Mouse (Mus musculus): ENCODE data around the gene Gm47429. TPM values are rescaled to one million over a fixed set of nuclear protein-coding genes. Genes with fewer than 3 reads are reported as not detected.
"Not testable (repeated sequence)": the region's sequence is repeated elsewhere in the genome, so short reads cannot be mapped to it uniquely, and the experiment has no call there.

Gm47429 gene
- polyA plus RNA-seq (2015; fragmentation: Nextera tagmentation; extraction: Ambion mirVana), result not detected in 2 replicates

GRCm38 (mm10) chr13:50443812-50444211 is at the start of gene Gm47429:
TSS of gene Gm47429 (minus strand) at chr13:50443912.
- 84% methylated on average over 2 of the region's 2 CpGs for WGBS
- H3K27ac ChIP-seq, result no peak within 1 kb of the TSS
- no peak within 1 kb of the TSS for H3K4me2 ChIP-seq
- no peaks in the 10 kb centered on the region for H3K9me3 ChIP-seq
- no peaks in the 10 kb centered on the region for H3K36me3 ChIP-seq
- H3K9ac ChIP-seq, result no peak within 1 kb of the TSS
- no peak within 1 kb of the TSS for H3K4me3 ChIP-seq
- no peaks in the 10 kb centered on the region for H3K27me3 ChIP-seq
- ATAC-seq (ENCODE audit: low FRiP score), result no peak
- H3K4me1 ChIP-seq (replicated peaks), result no peaks in the 10 kb centered on the region

DNA sequence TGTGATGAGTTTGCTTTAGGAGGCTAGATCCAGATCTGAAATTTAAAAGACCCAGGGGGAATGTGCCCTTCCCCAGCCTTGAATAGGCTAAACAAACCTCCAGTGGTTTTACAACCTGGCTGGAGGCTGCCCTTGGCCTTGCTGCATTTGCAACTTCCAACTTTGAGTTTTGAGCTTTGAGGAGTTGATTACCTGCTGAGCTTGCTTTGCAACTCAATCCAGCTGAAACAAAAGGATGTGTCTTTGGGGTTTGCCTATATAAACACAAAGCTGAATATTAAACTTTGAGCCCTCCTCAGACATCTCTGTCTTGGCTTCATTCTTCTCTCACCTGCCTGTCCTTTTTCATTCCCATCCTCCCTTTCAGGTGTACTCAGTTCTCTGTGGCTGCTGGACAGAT is 44.8 kb upstream of the Gm47429 start:
- H3K9ac ChIP-seq; H3K27ac ChIP-seq; H3K4me1 ChIP-seq (replicated peaks); H3K36me3 ChIP-seq; H3K9me3 ChIP-seq; H3K4me3 ChIP-seq; H3K27me3 ChIP-seq; H3K4me2 ChIP-seq; ATAC-seq (ENCODE audit: low FRiP score): not testable (repeated sequence)

DNA sequence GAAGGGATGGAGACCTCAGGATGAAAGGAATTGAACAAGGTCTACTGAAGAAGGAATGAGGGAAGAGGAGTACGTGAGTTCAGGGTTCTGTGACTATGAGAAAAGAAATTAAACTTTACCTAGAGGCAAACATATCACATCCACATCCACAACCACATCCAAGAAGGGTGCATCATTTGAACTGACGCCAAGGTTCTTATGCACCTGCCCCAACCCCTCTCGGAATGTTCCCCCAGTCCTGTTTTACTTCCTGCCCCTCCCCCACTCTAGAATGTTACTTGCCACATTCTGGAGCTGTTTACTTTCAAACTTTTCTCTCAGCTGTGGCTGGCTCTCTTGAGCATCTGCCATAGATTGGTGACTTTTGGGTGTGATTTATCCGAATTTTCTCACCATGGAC is 23.3 kb upstream of the Gm47429 start, which contains the start of gene Nutm2:
TSS of gene Nutm2 (plus strand) at position 301 of the 400 bp plus-strand sequence.
- WGBS, result 88% methylated on average over 4 of the region's 4 CpGs
- no peaks in the 10 kb centered on the region for H3K9me3 ChIP-seq
- no peak within 1 kb of the TSS for H3K9ac ChIP-seq
- no peaks in the 10 kb centered on the region for H3K4me1 ChIP-seq (replicated peaks)
- no peak within 1 kb of the TSS for H3K27ac ChIP-seq
- no peak for ATAC-seq (ENCODE audit: low FRiP score)
- no peaks in the 10 kb centered on the region for H3K36me3 ChIP-seq
- no peak within 1 kb of the TSS for H3K4me2 ChIP-seq
- no peak within 1 kb of the TSS for H3K4me3 ChIP-seq
- no peaks in the 10 kb centered on the region for H3K27me3 ChIP-seq

GRCm38 (mm10) chr13:50464621-50465562 is 21.2 kb upstream of the Gm47429 start:
- 54% methylated on average over 27 of the region's 27 CpGs for WGBS
- ATAC-seq (ENCODE audit: low FRiP score), result no peak
- H3K9ac ChIP-seq, result peak overlapping the region; percentile 19; the same call in 1 of the 2 replicates

DNA sequence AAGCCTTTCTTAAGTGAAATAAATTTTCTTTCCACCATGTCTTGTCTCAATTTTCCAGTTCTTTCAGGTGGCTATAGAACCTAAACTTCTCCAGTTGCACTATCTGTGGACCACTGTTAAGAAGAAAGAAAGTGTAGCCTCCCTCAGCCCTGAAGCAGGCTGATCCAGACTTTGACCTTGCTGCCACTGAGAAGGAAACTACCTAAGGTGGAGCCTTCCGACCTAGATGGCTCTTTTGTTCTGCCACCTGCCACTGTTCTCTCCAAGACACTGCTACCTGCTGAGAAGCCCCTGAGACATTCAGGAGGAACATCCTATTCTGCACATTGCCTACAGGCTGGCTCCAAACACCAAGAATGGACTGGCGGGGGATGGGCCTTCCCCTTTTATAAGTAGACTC is 16.7 kb upstream of the Gm47429 start:
- not testable (repeated sequence) for H3K4me1 ChIP-seq (replicated peaks); H3K4me2 ChIP-seq; H3K36me3 ChIP-seq; H3K9me3 ChIP-seq; H3K27me3 ChIP-seq; H3K27ac ChIP-seq; ATAC-seq (ENCODE audit: low FRiP score); H3K4me3 ChIP-seq; H3K9ac ChIP-seq
- WGBS, result 58% methylated on average over 2 of the region's 2 CpGs

More at GRCm38 (mm10) chr13:50464621-50465562, 21.2 kb upstream of the Gm47429 start:
- Histone ChIP-seq H3K4me1 (replicated peaks) (no peaks in the 10 kb centered on the region), H3K27me3 (no peaks in the 10 kb centered on the region), H3K4me3 (peak overlapping the region; percentile 22), H3K4me2 (peak overlapping the region; percentile 45), H3K36me3 (no peaks in the 10 kb centered on the region), H3K9me3 (no peaks in the 10 kb centered on the region), H3K27ac (no peak overlapping the region)

DNA sequence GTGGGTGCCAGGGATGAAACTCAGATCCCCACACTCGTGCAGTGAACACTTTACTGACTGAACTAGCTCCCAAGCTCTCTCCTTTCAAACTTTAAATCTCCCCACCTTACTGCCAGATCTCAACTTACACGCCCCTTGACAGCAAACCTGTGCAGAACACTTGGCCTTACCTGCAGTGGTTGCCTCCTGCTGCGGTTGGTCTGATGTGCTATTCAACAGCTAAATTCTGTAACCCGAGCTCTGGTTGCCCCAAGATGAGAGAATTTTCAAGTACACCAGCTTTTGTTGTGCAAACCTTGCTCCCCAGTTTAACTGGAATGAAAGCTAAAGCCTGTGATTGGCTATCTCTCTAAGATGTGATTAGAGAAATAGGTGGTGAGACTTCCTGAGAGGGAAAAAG is 9.7 kb upstream of the Gm47429 start:
- Histone ChIP-seq H3K4me1 (replicated peaks) (no peaks in the 10 kb centered on the region), H3K27me3 (no peaks in the 10 kb centered on the region), H3K9me3 (no peaks in the 10 kb centered on the region), H3K9ac (no peak overlapping the region), H3K36me3 (no peaks in the 10 kb centered on the region), H3K4me3 (no peak overlapping the region), H3K27ac (no peak overlapping the region), H3K4me2 (no peak overlapping the region)
- WGBS, result 37% methylated on average over 4 of the region's 4 CpGs
- ATAC-seq (ENCODE audit: low FRiP score), result no peak

DNA sequence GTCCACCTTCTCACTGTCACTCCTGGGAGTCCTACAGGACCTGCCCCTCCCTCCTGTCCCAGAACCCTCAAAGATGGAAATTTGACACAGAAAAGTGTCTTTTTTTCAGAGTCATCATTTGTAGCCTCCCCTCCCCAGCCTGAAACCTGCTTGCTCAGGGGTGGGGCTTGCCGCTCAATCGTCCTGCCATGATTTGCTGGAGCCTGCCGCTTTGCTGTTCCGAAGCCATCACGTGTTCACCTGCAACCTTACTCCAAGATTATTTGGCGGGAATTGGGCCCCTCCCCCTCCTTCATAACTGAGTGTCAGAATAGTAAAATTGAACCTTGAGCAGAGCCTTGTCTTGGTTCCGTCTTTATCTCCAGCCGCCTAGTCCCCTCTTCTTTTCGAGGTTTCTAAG is 8.6 kb upstream of the Gm47429 start:
- H3K4me3 ChIP-seq; ATAC-seq (ENCODE audit: low FRiP score): not testable (repeated sequence)

DNA sequence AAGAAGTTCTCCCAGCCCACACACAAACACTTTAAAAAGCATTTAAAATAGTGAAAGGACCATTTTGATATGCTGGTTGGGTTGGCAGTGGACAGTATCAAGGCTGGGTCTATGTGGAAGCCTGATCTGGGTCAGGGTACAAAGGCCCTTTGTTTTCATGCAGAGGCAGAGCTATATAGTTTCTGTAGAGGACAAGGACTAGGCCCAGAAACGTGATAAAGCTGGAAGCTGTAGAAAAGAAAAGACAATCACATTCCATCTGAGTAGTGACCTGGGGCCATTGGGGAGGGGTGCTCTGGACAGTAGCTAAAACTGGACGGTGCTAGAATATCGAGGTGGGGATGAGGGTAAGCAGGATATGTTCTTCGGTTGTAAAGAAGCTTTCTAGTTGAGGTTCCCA is 1.5 kb upstream of the Gm47429 start:
- Histone ChIP-seq H3K4me2 (no peak overlapping the region), H3K9me3 (no peaks in the 10 kb centered on the region), H3K36me3 (no peaks in the 10 kb centered on the region), H3K27ac (no peak overlapping the region), H3K4me1 (replicated peaks) (no peaks in the 10 kb centered on the region), H3K9ac (no peak overlapping the region), H3K4me3 (no peak overlapping the region), H3K27me3 (no peaks in the 10 kb centered on the region)
- 70% methylated on average over 4 of the region's 4 CpGs for WGBS
- ATAC-seq (ENCODE audit: low FRiP score), result no peak

More for the DNA sequence above, 8.6 kb upstream of the Gm47429 start:
- not testable (repeated sequence) for H3K36me3 ChIP-seq; H3K4me1 ChIP-seq (replicated peaks); H3K27ac ChIP-seq; H3K4me2 ChIP-seq; H3K9me3 ChIP-seq; H3K27me3 ChIP-seq; H3K9ac ChIP-seq
- WGBS, result 78% methylated on average over 9 of the region's 9 CpGs

- Histone ChIP-seq H3K4me1 (replicated peaks) (no peaks in the 10 kb centered on the region), H3K9me3 (no peaks in the 10 kb centered on the region), H3K4me2 (no peak overlapping the region), H3K27ac (no peak overlapping the region), H3K9ac (no peak overlapping the region), H3K4me3 (no peak overlapping the region), H3K27me3 (no peaks in the 10 kb centered on the region), H3K36me3 (peaks cover 96% of the 10 kb centered on the region)
- no peak for ATAC-seq (ENCODE audit: low FRiP score)
- 97% methylated on average over 4 of the region's 4 CpGs for WGBS
Measured at GRCm38 (mm10) chr13:50426686-50427085, 17.0 kb downstream of the Gm47429 start.

GRCm38 (mm10) chr13:50424517-50424916 is 19.2 kb downstream of the Gm47429 start:
- Histone ChIP-seq H3K27me3 (no peaks in the 10 kb centered on the region), H3K4me2 (no peak overlapping the region), H3K36me3 (peaks cover 93% of the 10 kb centered on the region), H3K9ac (no peak overlapping the region), H3K9me3 (no peaks in the 10 kb centered on the region), H3K27ac (no peak overlapping the region), H3K4me1 (replicated peaks) (no peaks in the 10 kb centered on the region), H3K4me3 (no peak overlapping the region)
- WGBS, result 94% methylated on average over 2 of the region's 2 CpGs
- no peak for ATAC-seq (ENCODE audit: low FRiP score)

DNA sequence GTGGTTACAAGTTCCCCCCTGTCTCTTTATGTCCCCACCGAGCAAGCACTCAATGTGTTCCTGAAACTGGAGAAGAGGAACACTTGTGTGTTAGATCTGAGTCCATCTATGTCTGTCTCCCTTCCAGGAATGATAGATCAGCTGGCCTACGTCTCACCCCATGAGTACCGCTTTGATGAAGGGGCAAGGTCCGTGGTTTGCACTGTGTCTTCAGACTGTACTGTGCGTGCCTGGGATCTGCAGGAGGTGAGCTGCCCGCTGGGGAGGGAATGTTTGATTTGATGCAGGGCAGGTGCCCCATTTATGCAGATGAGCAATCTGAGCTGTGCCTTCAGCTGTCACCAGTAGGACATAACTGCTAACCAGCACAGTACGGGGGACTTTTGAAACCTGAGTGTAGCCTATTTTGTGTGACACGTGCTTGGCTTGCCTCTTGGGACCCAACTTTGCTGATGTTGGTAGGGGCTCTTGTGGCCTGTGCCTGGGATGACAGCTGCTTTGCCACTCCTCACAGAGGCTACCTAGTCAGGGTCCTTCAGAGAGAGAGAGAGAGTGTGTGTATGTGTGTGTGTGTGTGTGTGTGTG is 20.0 kb downstream of the Gm47429 start:
- H3K36me3 ChIP-seq, result peaks cover 85% of the 10 kb centered on the region
- H3K4me3 ChIP-seq, result no peak overlapping the region
- H3K9me3 ChIP-seq, result no peaks in the 10 kb centered on the region
- 90% methylated on average over 8 of the region's 8 CpGs for WGBS
- H3K4me2 ChIP-seq, result no peak overlapping the region
- no peak overlapping the region for H3K27ac ChIP-seq
- peaks cover 4% of the 10 kb centered on the region for H3K4me1 ChIP-seq (replicated peaks)
- H3K27me3 ChIP-seq, result no peaks in the 10 kb centered on the region
- ATAC-seq (ENCODE audit: low FRiP score), result no peak
- no peak overlapping the region for H3K9ac ChIP-seq

DNA sequence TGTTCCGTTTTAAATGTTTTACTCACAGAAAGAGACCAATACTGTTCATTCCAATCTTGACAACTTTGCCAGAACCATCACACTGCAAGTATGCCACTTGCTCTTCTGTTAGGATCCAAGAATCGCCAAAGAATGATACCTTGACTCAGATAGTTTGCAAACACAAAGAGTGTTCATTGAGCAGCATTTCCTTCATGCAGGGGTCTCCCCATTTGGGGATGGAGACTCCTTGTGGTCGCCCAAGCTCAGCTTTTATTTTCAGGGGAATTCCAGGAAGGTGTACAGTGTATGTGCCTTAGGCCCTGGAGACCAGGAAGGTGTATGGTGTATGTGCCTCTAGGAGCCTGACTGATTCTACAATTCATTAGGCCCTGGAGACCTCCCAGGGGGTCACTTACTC is 25.3 kb downstream of the Gm47429 start:
- H3K4me3 ChIP-seq, result peak overlapping the region; percentile 78
- peak overlapping the region; percentile 73 for H3K4me2 ChIP-seq
- H3K27me3 ChIP-seq, result no peaks in the 10 kb centered on the region
- H3K4me1 ChIP-seq (replicated peaks), result peaks cover 16% of the 10 kb centered on the region
- 55% methylated on average over 3 of the region's 3 CpGs for WGBS
- peak; percentile 21; the same call in 1 of the 2 replicates for ATAC-seq (ENCODE audit: low FRiP score)
- peaks cover 32% of the 10 kb centered on the region for H3K36me3 ChIP-seq
- peak overlapping the region; percentile 91 for H3K9ac ChIP-seq
- no peaks in the 10 kb centered on the region for H3K9me3 ChIP-seq
- H3K27ac ChIP-seq, result no peak overlapping the region

All from hindbrain, embryonic 13.5 days (tissue).